Mouse (Mus musculus) ES-Bruce4 (cell line): ENCODE data around the gene Bmp5. TPM values are rescaled to one million over a fixed set of nuclear protein-coding genes. Genes with fewer than 3 reads are reported as not detected.
"Not testable (repeated sequence)": the region's sequence is repeated elsewhere in the genome, so short reads cannot be mapped to it uniquely, and the experiment has no call there.

Source experiments
- H3K27ac ChIP-seq: 2 replicates; pipeline ENCODE4 v1.5.1; 2012; ENCODE audit warnings: low read length, inconsistent platforms; ENCODE audit not compliant: insufficient read depth
- H3K27me3 ChIP-seq: 2 replicates; pipeline ENCODE4 v1.6.1; 2012; ENCODE audit warnings: mild to moderate bottlenecking, low read length, inconsistent platforms; ENCODE audit not compliant: control insufficient read depth, poor library complexity, insufficient read depth, severe bottlenecking
- H3K36me3 ChIP-seq: 2 replicates; pipeline ENCODE4 v1.6.1; 2012; ENCODE audit warnings: inconsistent platforms, mild to moderate bottlenecking, low read length, moderate library complexity; ENCODE audit not compliant: control insufficient read depth, poor library complexity, insufficient read depth, severe bottlenecking
- H3K4me1 ChIP-seq: one replicate; pipeline ENCODE4 v1.8.1; 2011; ENCODE audit warnings: low read length; ENCODE audit not compliant: control insufficient read depth, insufficient read depth
- H3K4me3 ChIP-seq: 2 replicates; pipeline ENCODE4 v1.5.1; 2011; ENCODE audit warnings: low read depth, mild to moderate bottlenecking, low read length
- H3K9ac ChIP-seq: 2 replicates; pipeline ENCODE4 v1.6.1; 2012; ENCODE audit warnings: low read depth, mild to moderate bottlenecking, inconsistent platforms; ENCODE audit not compliant: poor library complexity, severe bottlenecking
- H3K9me3 ChIP-seq: replicated peaks from 2 replicates; pipeline ENCODE4 v1.6.1; 2012; ENCODE audit warnings: mild to moderate bottlenecking, low read length, inconsistent platforms; ENCODE audit not compliant: control insufficient read depth, poor library complexity, insufficient read depth, severe bottlenecking
- CTCF ChIP-seq: IDR thresholded peaks from one replicate; pipeline ENCODE4 v1.8.1; 2011; ENCODE audit warnings: low read depth, low read length
- EP300 ChIP-seq: IDR thresholded peaks from 2 replicates; pipeline ENCODE4 v1.6.1; 2011; ENCODE audit warnings: low read depth, low read length; ENCODE audit not compliant: insufficient read depth
- POLR2A ChIP-seq: IDR thresholded peaks from one replicate; pipeline ENCODE4 v1.8.1; 2011; ENCODE audit warnings: low read length; ENCODE audit not compliant: insufficient read depth
- polyA plus RNA-seq: library from polyadenylated mRNA; stranded (reverse); fragments of >200 nt; gene quantifications from 2 replicates; pipeline ENCODE4 v1.2.4, GENCODE M21; 2011; ENCODE audit warnings: low read depth; ENCODE audit not compliant: missing spikeins, insufficient read depth, insufficient read length

The Bmp5 gene
- polyA plus RNA-seq, 1 experiment: 0.46 TPM

DNA sequence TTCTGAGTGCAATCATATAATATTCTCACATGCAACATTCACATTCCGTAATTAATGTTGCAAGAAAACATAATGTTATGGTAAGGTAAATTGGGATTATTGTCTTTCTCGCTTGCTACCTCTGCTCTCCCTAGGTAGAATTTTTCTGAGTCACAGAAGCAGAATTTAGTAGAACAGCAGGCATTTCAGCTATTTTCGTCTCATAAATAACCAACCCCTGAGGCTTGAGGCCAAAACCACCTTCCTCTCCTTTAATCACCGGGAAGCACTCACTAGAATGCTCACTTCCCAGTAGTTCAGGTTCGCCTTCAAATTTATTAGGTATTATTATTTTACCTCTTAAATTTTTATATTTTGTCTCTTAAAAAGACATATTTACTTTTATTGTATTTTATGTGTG is 10.8 kb downstream of the Bmp5 start:
- TF ChIP-seq CTCF (no peak), POLR2A (no peak), EP300 (no peak)
- Histone ChIP-seq H3K4me3 (no peak overlapping the region), H3K27ac (no peak overlapping the region), H3K4me1 (no peaks in the 10 kb centered on the region), H3K36me3 (no peaks in the 10 kb centered on the region), H3K27me3 (no peaks in the 10 kb centered on the region), H3K9me3 (no peaks in the 10 kb centered on the region), H3K9ac (no peak overlapping the region)

DNA sequence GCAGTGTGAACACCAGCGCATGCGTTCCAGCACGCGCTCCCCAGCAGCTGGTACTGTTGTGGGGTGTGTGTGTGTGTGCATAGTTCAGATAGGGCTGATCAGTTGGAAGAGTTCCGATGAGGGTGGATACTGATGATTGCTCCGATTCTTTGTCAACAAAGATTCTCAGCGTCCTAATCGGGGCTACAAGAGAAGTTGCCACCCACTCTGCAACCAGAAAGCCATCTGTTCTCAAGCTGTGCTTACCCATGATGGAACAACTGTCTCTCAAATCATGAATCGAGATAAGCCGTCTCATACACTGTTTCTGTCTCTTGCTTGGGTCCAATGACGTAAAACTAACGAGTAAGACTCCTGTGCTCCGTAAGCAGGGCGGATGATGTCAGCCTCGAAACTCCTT is 12.0 kb downstream of the Bmp5 start:
- no peak for TF ChIP-seq CTCF
- no peak for TF ChIP-seq EP300
- Histone ChIP-seq H3K9ac (no peak overlapping the region), H3K27ac (no peak overlapping the region), H3K27me3 (no peaks in the 10 kb centered on the region), H3K36me3 (no peaks in the 10 kb centered on the region), H3K4me1 (no peaks in the 10 kb centered on the region), H3K9me3 (no peaks in the 10 kb centered on the region), H3K4me3 (no peak overlapping the region)

DNA sequence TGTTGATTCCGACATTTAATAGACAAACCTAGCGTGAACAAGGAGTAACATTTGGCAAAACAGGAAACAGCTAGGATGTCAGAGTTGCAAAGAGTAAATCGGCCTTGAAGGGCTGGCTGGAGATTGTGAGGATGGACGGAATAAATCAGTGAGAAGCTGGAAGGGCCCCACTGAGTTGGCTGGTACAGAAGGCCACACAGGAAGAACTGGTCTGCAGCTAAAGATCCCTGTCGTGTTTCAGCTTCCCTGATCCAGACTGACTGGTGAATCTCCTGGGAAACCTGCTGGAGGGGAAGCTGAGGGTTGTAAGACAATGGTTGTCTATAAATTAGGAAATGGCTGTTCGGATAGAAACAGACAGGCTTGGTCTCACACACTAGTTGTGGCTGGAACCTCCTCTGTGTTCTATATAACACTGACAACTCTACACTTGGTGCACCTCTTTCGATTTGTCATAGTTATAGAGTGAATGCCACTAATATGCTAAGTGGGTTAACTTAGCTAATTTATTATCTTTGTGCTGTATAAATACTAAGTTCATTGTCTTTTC is 14.8 kb downstream of the Bmp5 start:
- H3K9me3 ChIP-seq: no peaks in the 10 kb centered on the region
- H3K36me3 ChIP-seq: no peaks in the 10 kb centered on the region
- H3K4me3 ChIP-seq: no peak overlapping the region
- H3K9ac ChIP-seq: no peak overlapping the region
- no peak for TF ChIP-seq EP300
- TF ChIP-seq CTCF: no peak
- TF ChIP-seq POLR2A: no peak
- H3K27me3 ChIP-seq: no peaks in the 10 kb centered on the region
- H3K4me1 ChIP-seq: no peaks in the 10 kb centered on the region
- no peak overlapping the region for H3K27ac ChIP-seq

DNA sequence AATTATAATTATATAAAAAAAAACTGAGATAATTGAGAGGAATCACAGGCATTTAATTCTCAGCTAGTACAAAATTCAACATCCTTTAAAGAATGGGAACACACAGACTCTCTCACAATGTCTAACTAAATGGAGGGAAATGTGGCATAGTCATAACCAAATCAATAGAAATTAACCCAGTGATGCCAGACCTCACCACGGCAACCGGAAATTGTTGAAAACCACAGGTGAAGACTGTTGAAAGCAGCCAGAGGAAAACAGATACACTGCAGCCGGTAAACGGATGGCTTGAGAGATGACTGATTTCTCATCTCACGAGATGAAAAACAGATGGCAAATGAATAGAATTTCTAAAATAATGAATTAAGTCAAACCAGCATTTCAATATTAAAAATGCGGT is 29.8 kb downstream of the Bmp5 start:
- H3K9ac ChIP-seq: no peak overlapping the region
- H3K27me3 ChIP-seq: no peaks in the 10 kb centered on the region
- TF ChIP-seq POLR2A (no peak), EP300 (no peak), CTCF (no peak)
- H3K27ac ChIP-seq: no peak overlapping the region
- no peaks in the 10 kb centered on the region for H3K9me3 ChIP-seq
- H3K4me1 ChIP-seq: no peaks in the 10 kb centered on the region
- no peak overlapping the region for H3K4me3 ChIP-seq
- no peaks in the 10 kb centered on the region for H3K36me3 ChIP-seq

DNA sequence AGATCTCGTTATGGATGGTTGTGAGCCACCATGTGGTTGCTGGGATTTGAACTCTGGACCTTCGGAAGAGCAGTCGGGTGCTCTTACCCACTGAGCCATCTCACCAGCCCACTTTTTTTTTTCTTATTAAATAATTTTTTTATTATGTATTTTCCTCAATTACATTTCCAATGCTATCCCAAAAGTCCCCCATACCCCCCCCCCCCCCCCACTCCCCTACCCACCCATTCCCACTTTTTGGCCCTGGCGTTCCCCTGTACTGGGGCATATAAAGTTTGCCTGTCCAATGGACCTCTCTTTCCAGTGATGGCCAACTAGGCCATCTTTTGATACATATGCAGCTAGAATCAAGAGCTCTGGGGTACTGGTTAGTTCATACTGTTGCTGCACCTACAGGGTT is 33.0 kb downstream of the Bmp5 start:
- H3K36me3 ChIP-seq, H3K9ac ChIP-seq, H3K27me3 ChIP-seq, H3K4me1 ChIP-seq, H3K27ac ChIP-seq, H3K9me3 ChIP-seq, H3K4me3 ChIP-seq: not testable (repeated sequence)

DNA sequence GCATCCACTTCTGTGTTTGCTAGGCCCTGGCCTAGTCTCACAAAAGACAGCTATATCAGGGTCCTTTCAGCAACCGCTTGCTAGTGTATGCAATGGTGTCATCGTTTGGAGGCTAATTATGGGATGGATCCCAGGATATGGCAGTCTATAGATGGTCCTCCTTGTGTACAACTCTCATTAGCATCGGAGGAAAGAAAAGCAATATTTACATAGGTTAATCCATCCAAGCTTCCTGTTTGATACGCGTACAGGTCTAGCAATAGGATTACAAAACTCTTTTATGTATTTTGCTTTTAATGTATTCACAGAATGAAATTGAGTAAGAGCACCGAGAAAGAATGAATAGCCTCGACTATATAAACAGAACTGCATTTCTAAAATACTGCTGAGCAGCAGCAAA is 33.5 kb downstream of the Bmp5 start:
- no peak for TF ChIP-seq EP300
- no peak for TF ChIP-seq CTCF
- no peak for TF ChIP-seq POLR2A
- Histone ChIP-seq H3K4me1 (no peaks in the 10 kb centered on the region), H3K4me3 (no peak overlapping the region), H3K9ac (no peak overlapping the region), H3K36me3 (no peaks in the 10 kb centered on the region), H3K9me3 (no peaks in the 10 kb centered on the region), H3K27ac (no peak overlapping the region), H3K27me3 (no peaks in the 10 kb centered on the region)

DNA sequence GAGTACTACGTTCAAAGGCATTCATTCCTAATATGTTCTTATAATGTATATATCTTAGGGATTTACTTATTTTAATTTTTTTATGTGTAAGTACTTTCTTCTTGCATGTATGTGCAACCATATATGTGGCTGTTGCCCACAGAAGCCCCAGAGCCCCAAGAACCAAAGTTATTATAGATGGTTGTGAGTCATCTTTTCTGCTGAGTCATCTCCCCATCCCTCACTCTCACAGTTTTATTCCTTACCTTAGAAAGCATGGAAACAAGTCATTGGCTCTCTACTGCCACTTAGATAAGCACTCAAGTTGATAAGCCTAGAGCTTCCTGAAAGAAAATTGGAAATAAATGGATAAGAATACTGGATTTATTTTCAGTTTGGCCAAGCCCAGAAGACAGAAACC is 40.0 kb downstream of the Bmp5 start:
- Histone ChIP-seq H3K27me3 (no peaks in the 10 kb centered on the region), H3K36me3 (no peaks in the 10 kb centered on the region), H3K9ac (no peak overlapping the region), H3K9me3 (no peaks in the 10 kb centered on the region), H3K27ac (no peak overlapping the region), H3K4me3 (no peak overlapping the region), H3K4me1 (no peaks in the 10 kb centered on the region)
- no peak for TF ChIP-seq CTCF
- no peak for TF ChIP-seq POLR2A
- no peak for TF ChIP-seq EP300
